Mouse (Mus musculus) C2C12 (cell line): ENCODE measurements around the gene 9930021J03Rik. TPM values are rescaled to one million over a fixed set of nuclear protein-coding genes. Genes with fewer than 3 reads are reported as not detected.
A peak's percentile ranks its signal among the peaks of the same experiment; 100 is the strongest.

Experiments used
- H3K27me3 ChIP-seq: one replicate; pipeline ENCODE4 v1.6.1; 2011; ENCODE audit not compliant: control insufficient read depth, insufficient read depth, insufficient read length
- H3K36me3 ChIP-seq: one replicate; pipeline ENCODE4 v1.6.1; 2011; ENCODE audit not compliant: control insufficient read depth, insufficient read depth
- H3K4me3 ChIP-seq: one replicate; pipeline ENCODE4 v1.5.1; 2011; ENCODE audit warnings: mild to moderate bottlenecking, control low read depth; ENCODE audit not compliant: poor library complexity, insufficient read depth, severe bottlenecking
- H3K79me2 ChIP-seq: one replicate; pipeline ENCODE4 v1.6.1; 2011; ENCODE audit not compliant: control insufficient read depth, insufficient read depth
- H3K79me3 ChIP-seq: one replicate; pipeline ENCODE4 v1.6.1; 2011; ENCODE audit warnings: low read depth, control low read depth
- H3ac ChIP-seq: one replicate; pipeline ENCODE3; 2011; ENCODE audit warnings: low read depth; ENCODE audit not compliant: control insufficient read depth, insufficient read length
- CEBPB ChIP-seq: IDR thresholded peaks from one replicate; pipeline ENCODE4 v1.6.1; 2011; ENCODE audit warnings: low read depth, mild to moderate bottlenecking, control low read depth, moderate library complexity
- CTCF ChIP-seq: IDR thresholded peaks from one replicate; pipeline ENCODE4 v1.5.1; 2011; ENCODE audit not compliant: control insufficient read depth, insufficient read depth, insufficient read length
- FOSL1 ChIP-seq: IDR thresholded peaks from one replicate; pipeline ENCODE4 v1.8.0; 2011; ENCODE audit warnings: mild to moderate bottlenecking, low read length; ENCODE audit not compliant: poor library complexity, insufficient read depth, severe bottlenecking
- MAX ChIP-seq: IDR thresholded peaks from one replicate; pipeline ENCODE4 v1.6.1; 2011; ENCODE audit warnings: mild to moderate bottlenecking, control low read depth
- MYOD1 ChIP-seq: IDR thresholded peaks from one replicate; pipeline ENCODE4 v1.6.1; 2011; ENCODE audit warnings: low read depth; ENCODE audit not compliant: control insufficient read depth, insufficient read length
- MYOG ChIP-seq: IDR thresholded peaks from one replicate; pipeline ENCODE4 v1.6.1; 2011; ENCODE audit not compliant: control insufficient read depth, insufficient read length; ENCODE audit errors: extremely low read depth
- USF1 ChIP-seq: IDR thresholded peaks from one replicate; pipeline ENCODE4 v1.6.1; 2011; ENCODE audit warnings: low read depth, mild to moderate bottlenecking, control low read depth, moderate library complexity
- polyA plus RNA-seq: library from polyadenylated mRNA; unstranded; fragments of >200 nt; fragmentation: generic; extraction: Trizol; gene quantifications from one replicate; pipeline ENCODE4 v1.2.1, GENCODE M21; 2012; ENCODE audit warnings: missing spikeins

9930021J03Rik gene
- polyA plus RNA-seq, 1 experiment = 2.3 TPM

GRCm38 (mm10) chr19:29668135-29668534 is 137.7 kb downstream of the 9930021J03Rik start:
- H3K36me3 ChIP-seq = no peaks in the 10 kb centered on the region
- no peak for TF ChIP-seq MYOG
- no peak for TF ChIP-seq MYOD1
- no peak for TF ChIP-seq CTCF
- TF ChIP-seq MAX = no peak
- TF ChIP-seq FOSL1 = no peak
- no peak for TF ChIP-seq USF1
- no peak for TF ChIP-seq CEBPB
- H3ac ChIP-seq = no peak overlapping the region
- H3K79me2 ChIP-seq = no peaks in the 10 kb centered on the region
- H3K4me3 ChIP-seq = no peak overlapping the region
- no peaks in the 10 kb centered on the region for H3K27me3 ChIP-seq
- no peaks in the 10 kb centered on the region for H3K79me3 ChIP-seq

GRCm38 (mm10) chr19:29666965-29667594 is 138.7 kb downstream of the 9930021J03Rik start:
- H3K79me3 ChIP-seq = no peaks in the 10 kb centered on the region
- no peaks in the 10 kb centered on the region for H3K27me3 ChIP-seq
- no peak overlapping the region for H3K4me3 ChIP-seq
- TF ChIP-seq MYOD1 (peak; percentile 28), CEBPB (no peak)
- H3K36me3 ChIP-seq = no peaks in the 10 kb centered on the region
- H3K79me2 ChIP-seq = no peaks in the 10 kb centered on the region
- H3ac ChIP-seq = no peak overlapping the region

- no peak for TF ChIP-seq MYOG
- no peak for TF ChIP-seq CEBPB
- TF ChIP-seq MAX = no peak
- TF ChIP-seq CTCF = no peak
- TF ChIP-seq FOSL1 = no peak
- TF ChIP-seq MYOD1 = no peak
- Histone ChIP-seq H3K36me3 (no peaks in the 10 kb centered on the region), H3ac (no peak overlapping the region), H3K4me3 (no peak overlapping the region), H3K27me3 (no peaks in the 10 kb centered on the region), H3K79me3 (no peaks in the 10 kb centered on the region), H3K79me2 (no peaks in the 10 kb centered on the region)
These were observed 139.6 kb downstream of the 9930021J03Rik start for GRCm38 (mm10) chr19:29666164-29666563.

- no peak for TF ChIP-seq FOSL1
- no peak for TF ChIP-seq USF1
- TF ChIP-seq MYOG = no peak
- TF ChIP-seq CTCF = no peak
- no peak for TF ChIP-seq MYOD1
- no peak for TF ChIP-seq CEBPB
- TF ChIP-seq MAX = no peak
- Histone ChIP-seq H3K4me3 (no peak overlapping the region), H3K79me2 (no peaks in the 10 kb centered on the region)
These were observed 140.9 kb downstream of the 9930021J03Rik start for GRCm38 (mm10) chr19:29664934-29665333.

More at GRCm38 (mm10) chr19:29664934-29665333, 140.9 kb downstream of the 9930021J03Rik start:
- Histone ChIP-seq H3K36me3 (no peaks in the 10 kb centered on the region), H3K27me3 (no peaks in the 10 kb centered on the region), H3K79me3 (no peaks in the 10 kb centered on the region), H3ac (no peak overlapping the region)

Other genes with a start within 250 kb of the 9930021J03Rik start
- 8.8 TPM for gene Ermp1, start 157.6 kb downstream of the 9930021J03Rik start, polyA plus RNA-seq
- gene Mlana, start 108.2 kb downstream of the 9930021J03Rik start, polyA plus RNA-seq = not detected
- 1.2 TPM for gene Ranbp6, start 7.0 kb upstream of the 9930021J03Rik start, polyA plus RNA-seq
- gene Il33, start 119.1 kb upstream of the 9930021J03Rik start, polyA plus RNA-seq = 1.2 TPM
- not detected for gene Trpd52l3, start 197.8 kb upstream of the 9930021J03Rik start, polyA plus RNA-seq
- 23.4 TPM for gene Uhrf2, start 224.5 kb upstream of the 9930021J03Rik start, polyA plus RNA-seq